Mouse (Mus musculus) mature B cell (primary cell): Measurements from ENCODE around the gene Nkx1-2.

Source experiments
- in situ Hi-C: fragments of 300-500 bp; cut with MboI; formaldehyde crosslinking; loops from 2 replicates; pipeline ENCODE4 v1.14.3; 2019

The Nkx1-2 gene

DNA sequence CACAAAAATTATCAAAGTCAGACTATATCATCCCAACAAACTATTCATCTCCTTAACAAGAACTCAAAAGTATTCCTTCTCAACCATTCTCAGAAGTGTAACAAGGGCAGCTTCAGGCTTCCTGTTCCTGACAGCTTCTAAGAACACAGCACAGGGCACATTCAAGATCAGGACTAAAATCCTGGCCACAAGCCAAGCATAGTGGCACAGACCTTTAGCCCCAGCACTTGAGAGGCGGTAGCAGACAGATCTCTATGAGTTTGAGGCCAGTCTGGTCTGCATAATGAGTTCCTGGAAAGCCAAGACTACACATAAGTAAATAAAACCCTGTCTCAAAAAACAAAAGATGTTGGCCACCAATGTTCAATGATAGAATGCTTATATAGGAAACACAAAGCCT, 33.6 kb downstream of the Nkx1-2 start:
- in situ Hi-C loops: loop anchor here (25.0 kb wide), 1 partner anchor 1004 kb away; the partner anchor contains the start of gene Bub3

DNA sequence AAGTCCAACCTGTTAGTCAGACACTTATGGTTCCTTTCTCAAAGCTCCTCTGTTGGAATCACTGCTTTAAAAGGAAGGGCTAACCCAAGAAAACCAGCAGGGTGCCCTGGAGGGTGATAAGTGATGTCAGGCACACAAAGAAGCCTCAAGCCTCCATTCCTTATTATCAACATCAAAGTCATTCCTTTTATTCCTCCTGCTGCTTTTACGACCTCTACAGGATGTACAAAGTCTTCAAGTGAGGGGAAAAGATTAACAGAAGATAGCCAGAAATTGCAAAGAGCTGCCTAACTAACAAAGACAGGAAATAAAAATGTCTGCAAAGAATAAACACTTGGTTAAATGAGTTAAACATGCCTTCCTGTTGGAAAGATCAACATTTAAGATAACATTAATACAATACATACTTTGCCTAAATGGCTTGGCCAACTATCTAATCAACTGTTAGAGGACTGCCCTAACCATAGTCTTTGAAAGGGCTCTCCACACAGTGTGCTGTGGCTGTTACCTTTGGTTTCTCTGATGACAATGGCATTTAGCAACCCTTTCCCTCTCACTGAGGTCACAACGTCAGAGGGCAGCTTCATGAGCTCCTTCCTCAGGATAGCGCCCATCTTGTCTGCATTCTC, 40.2 kb downstream of the Nkx1-2 start:
- in situ Hi-C loops: loop anchor here (10.0 to 25.0 kb wide), 2 partner anchors 334 to 997 kb away; partner anchors contain the start of gene Bub3

DNA sequence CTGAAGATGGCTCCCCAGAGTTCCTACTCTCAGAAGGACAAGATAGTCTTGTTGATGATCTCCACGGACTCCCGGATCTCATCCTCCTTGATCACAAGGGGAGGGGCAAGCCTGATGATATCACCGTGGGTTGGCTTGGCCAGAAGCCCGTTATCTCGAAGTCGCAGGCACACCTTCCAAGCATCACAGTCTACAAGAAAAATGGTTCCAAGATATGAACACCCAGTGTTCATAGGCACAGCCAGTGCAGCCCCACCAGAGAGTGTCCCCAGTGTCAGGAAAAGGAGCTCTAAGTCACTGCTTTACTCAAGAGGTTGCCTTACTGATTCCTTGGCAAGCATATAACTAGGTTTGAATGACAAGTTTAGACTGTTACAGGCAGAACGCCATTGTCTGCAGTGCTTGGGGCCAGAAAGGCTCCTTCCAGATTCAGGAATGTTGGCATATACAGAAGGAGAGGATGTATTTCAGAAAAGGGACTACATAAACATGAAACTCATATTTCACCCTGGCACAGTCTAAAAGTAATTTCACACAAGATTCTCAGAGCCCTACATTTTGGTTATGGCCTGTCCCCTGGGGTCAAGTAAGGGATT, 41.2 kb downstream of the Nkx1-2 start:
- in situ Hi-C loops: loop anchor here (10.0 to 25.0 kb wide), 2 partner anchors 333 to 996 kb away; partner anchors contain the start of gene Bub3

DNA sequence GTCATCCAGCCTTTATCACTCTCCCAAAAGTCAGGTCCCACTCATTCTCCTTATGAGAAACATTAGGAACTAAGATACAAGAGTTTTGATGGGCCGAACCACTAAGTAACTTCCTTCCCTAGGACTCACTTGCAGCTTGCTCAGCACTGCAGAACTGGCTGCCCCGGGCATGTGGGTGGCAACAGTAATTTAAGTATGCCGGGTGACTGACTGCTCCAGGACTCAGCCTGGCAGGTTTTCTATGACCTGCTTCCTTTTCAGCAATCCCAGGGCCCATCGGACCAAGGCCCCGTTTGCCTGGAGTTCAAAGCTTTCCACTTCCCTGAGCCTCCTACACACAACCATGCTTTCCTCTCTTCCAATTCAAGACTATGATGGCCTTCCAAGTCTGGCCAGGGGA, 42.9 kb downstream of the Nkx1-2 start:
- in situ Hi-C loops: loop anchor here (10.0 to 25.0 kb wide), 2 partner anchors 332 to 994 kb away; partner anchors contain the start of gene Bub3

DNA sequence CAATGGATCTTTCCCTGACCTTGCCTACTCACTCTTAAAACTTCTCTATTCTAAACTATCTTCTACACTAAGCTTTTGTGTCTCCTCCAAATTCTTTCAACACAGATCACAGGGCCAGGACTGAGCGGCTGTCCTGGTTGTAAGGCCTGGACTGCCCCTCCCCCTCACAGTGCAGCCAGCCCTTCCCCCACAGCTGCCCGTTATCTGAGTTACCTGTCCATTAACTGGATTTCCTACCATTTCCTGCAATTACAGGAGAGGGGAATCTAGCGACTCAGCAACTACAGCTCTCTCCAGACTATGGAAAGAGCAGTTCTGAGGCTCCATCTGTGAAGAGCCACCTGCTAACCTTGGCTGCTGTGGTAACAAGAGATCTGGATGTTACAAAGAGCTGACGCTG, 43.5 kb downstream of the Nkx1-2 start:
- in situ Hi-C loops: loop anchor here (10.0 to 25.0 kb wide), 2 partner anchors 331 to 994 kb away; partner anchors contain the start of gene Bub3

DNA sequence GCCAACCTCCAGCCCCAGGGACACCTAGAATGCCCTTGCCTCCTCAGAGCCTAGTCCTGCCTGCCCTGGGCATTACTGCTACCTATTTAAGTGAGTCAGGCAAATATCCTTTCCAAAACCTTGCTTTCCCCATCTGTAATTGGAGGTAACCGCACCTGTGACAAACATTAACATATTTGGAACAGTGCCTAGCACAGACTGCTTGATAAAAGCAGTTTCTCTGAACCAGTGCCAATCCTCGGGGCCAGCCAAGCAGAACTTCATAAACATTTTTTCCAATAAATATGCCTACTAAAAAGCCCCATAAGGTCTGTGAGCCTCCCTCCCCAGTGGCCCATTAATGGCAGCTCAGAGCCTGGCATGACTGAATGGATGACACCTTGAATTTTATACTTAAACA, 45.3 kb downstream of the Nkx1-2 start:
- in situ Hi-C loops: loop anchor here (10.0 to 25.0 kb wide), 2 partner anchors 329 to 992 kb away; partner anchors contain the start of gene Bub3

DNA sequence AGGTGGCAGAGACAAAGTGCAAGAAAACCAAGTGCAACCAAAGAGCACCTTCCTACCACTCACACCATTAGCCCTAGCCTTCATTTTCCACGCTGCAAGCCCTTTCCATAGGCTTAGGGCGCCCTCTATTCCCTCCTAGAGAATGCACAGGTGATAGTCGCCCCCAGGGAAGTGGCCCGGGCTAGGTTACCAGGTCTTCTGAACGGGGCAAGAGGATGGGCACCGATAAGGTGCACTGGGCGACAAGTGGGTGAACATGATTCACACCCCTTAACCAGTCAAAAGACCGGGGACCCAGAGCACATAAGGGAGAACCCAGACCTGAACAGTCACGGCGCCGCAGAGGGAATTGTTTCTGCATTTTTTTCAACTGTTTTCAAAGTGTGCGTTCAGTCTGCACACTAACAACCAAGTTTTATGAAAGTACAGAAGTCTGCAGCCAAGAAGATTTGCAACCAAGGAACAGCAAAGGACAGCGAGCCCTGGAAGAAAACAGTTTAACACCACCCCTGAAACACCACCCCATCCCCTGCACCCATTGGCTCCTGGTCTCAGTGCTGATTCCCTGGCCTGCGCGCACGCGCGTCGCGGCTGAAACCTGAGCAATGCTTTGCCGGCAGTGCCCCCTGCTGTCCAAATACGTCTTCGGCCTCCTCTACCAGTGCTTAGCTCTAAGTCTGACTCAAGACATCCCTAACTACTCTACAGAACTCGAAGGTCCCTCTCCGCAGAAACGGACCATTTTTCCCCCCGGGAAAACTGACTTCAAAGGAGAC, 47.9 kb downstream of the Nkx1-2 start:
- in situ Hi-C loops: loop anchor here (10.0 to 25.0 kb wide), 2 partner anchors 327 to 989 kb away; partner anchors contain the start of gene Bub3

DNA sequence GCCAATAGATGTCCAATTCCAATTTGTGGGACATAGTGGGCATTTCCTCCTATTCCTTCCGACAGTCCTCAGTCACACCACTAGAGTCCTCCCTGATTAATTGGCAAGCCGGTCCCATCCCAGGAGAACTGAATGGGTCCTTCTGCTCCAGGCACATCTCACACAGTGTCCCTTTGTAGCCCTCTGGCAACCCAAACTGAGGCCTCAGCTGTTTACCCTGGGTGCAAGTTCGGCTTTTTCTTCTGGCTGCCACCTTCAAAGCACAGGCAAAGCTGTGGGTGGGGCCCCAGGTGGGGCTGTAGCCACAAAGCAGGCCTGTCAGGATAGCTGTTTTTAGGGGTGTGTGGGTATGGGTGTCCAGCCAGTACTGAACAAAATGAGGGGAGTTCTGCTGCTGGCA, 52.3 kb downstream of the Nkx1-2 start:
- in situ Hi-C loops: loop anchor here (25.0 kb wide), 1 partner anchor 660 kb away; no protein-coding TSS in a partner anchor
